Mouse (Mus musculus) erythroblast, embryonic 14.5 days (primary cell): ENCODE data around the gene Gp5. TPM values are rescaled to one million over a fixed set of nuclear protein-coding genes. Genes with fewer than 3 reads are reported as not detected.

Experiments
- H3K27me3 ChIP-seq: 2 replicates; pipeline ENCODE4 v1.6.1; 2012; ENCODE audit warnings: inconsistent platforms; ENCODE audit not compliant: control insufficient read depth
- H3K36me3 ChIP-seq: 2 replicates; pipeline ENCODE4 v1.6.1; 2012; ENCODE audit warnings: mild to moderate bottlenecking, inconsistent platforms; ENCODE audit not compliant: control insufficient read depth
- H3K4me1 ChIP-seq: 2 replicates; pipeline ENCODE4 v1.6.1; 2012; ENCODE audit warnings: inconsistent platforms; ENCODE audit not compliant: control insufficient read depth
- H3K4me3 ChIP-seq: replicated peaks from 2 replicates; pipeline ENCODE3; 2012; ENCODE audit warnings: moderate library complexity, mild to moderate bottlenecking, inconsistent platforms
- H3K9me3 ChIP-seq: 2 replicates; pipeline ENCODE4 v1.6.1; 2012; ENCODE audit warnings: low read length, inconsistent platforms, mixed read lengths; ENCODE audit not compliant: control insufficient read depth
- GATA1 ChIP-seq: IDR thresholded peaks from 2 replicates; pipeline ENCODE4 v1.6.1; 2012; ENCODE audit warnings: low read length, inconsistent platforms, mixed read lengths
- TAL1 ChIP-seq: IDR thresholded peaks from 3 replicates; pipeline ENCODE4 v1.6.1; 2012; ENCODE audit warnings: low read length, inconsistent platforms, mixed read lengths
- polyA plus RNA-seq: library from polyadenylated mRNA; stranded (reverse); fragments of >175 nt; gene quantifications from 2 replicates; pipeline ENCODE4 v1.2.3, GENCODE M21; 2012

Gp5 gene
- polyA plus RNA-seq, 1 experiment: 0.35 TPM

DNA sequence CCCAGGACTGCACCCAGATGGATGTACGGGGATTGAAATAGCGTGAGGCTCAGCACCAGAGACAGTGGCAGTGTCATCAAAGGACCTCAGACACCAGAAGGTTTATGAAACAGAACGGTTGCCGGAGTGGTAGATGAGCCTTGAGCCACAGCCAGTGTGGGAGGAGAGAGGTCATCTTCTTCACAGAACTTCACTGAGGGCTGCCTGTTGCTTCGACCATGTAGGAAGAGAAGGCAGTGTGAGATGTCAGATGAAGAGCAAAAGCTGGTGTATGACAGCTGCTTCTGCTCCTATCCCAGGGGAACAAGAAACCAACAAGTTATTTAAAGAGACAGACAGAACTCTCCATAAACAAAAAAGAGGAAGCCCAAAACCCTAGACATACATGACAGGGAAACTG lies 6.3 kb downstream of the Gp5 start:
- H3K4me3 ChIP-seq: no peak overlapping the region
- TF ChIP-seq GATA1 (no peak), TAL1 (no peak)
- no peaks in the 10 kb centered on the region for H3K36me3 ChIP-seq
- H3K4me1 ChIP-seq: peaks cover 11% of the 10 kb centered on the region
- H3K9me3 ChIP-seq: peaks cover 4% of the 10 kb centered on the region; the same call in 1 of the 2 replicates
- H3K27me3 ChIP-seq: peaks cover 36% of the 10 kb centered on the region

DNA sequence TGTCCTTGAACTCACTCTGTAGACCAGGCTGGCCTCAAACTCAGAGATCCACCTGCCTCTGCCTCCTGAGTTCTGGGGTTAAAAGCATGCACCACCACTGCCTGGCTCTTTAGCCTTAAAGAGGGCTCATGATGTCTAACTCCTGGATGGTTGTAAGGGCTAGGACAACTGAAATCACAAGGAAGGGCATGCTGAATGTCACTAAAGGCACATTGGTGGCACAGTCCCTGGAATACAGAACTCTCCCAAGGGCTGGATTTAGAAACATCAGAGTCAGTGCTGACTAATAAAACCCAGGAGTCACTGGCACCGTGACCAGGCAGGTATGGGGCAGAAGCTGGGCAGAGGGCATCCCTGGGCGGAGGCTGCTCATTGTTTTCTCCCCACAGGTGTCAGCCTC lies 7.2 kb downstream of the Gp5 start:
- TF ChIP-seq GATA1 (no peak), TAL1 (no peak)
- Histone ChIP-seq H3K27me3 (peaks cover 27% of the 10 kb centered on the region), H3K4me1 (peaks cover 2% of the 10 kb centered on the region), H3K36me3 (no peaks in the 10 kb centered on the region), H3K4me3 (no peak overlapping the region), H3K9me3 (peaks cover 1% of the 10 kb centered on the region; the same call in 1 of the 2 replicates)

DNA sequence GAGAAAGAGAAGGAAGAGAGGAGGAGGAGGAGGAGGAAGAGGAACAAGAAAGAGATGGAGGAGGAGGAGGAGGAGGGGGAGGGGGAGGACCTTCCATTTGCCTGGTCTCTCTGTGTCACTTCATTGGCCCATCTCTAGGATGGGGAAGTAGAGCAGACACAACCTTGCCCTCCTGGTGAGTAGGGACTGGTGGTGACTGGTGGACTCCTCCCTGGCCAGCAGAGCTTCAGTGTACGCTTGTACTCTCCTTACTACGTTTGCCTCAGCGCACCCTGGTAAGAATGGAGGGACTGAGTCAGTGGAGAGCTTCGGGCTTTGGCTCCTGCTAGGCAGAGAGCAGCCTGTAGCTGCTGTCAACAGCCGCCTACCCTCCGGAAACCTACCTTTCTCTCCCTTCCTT lies 7.9 kb downstream of the Gp5 start:
- Histone ChIP-seq H3K9me3 (no peaks in the 10 kb centered on the region), H3K27me3 (peaks cover 20% of the 10 kb centered on the region), H3K36me3 (no peaks in the 10 kb centered on the region), H3K4me1 (no peaks in the 10 kb centered on the region), H3K4me3 (no peak overlapping the region)
- TF ChIP-seq TAL1 (no peak), GATA1 (no peak)

DNA sequence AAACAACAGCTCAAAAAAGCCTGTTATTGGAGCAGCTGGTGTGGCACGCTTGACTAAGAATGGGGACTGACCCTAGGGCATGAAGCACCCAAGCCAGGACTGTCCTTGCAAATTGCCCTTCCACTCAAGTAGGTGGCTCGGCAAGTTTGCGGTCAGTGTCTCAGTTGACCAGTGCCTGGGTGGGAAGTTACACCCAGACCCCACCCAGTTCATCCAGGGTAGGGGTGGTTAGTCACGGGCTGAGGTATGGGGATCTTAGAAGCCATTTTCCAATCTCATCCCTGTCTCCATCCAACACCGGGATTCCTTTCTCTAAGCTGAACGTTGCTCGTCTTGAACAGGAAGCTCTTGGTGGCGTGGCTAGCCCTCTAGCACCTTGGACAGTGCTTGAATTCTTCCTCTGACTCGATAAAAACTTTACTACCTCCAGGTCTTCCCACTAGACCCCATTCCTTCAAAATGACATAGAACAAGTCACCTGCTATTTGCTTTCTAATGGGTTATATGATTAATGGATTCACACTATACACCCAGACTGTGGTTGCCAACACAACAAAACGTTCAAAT lies 10.8 kb downstream of the Gp5 start:
- Histone ChIP-seq H3K9me3 (no peaks in the 10 kb centered on the region), H3K4me1 (no peaks in the 10 kb centered on the region), H3K27me3 (peaks cover 7% of the 10 kb centered on the region), H3K4me3 (no peak overlapping the region), H3K36me3 (no peaks in the 10 kb centered on the region)
- no peak for TF ChIP-seq GATA1
- TF ChIP-seq TAL1: no peak

DNA sequence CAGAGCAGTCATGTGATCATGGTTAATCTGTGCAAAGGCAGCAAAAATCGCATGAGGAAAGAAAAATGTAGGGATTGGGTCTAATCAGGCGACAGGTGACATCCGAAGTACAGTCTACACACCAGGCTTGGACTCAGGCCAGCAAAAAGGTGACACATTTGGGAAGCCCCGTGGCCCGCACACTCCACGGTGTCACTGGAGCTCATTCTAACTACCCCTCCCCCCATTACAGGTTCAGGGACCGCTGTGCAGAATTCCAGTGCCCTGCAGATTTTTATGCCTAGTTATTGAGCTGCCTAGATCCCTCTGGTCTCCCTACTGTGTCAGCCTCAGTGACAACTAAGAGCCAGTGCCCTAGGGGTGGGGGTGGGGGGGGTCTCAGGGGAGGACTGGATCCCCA lies 13.1 kb downstream of the Gp5 start:
- Histone ChIP-seq H3K36me3 (no peaks in the 10 kb centered on the region), H3K4me1 (no peaks in the 10 kb centered on the region), H3K9me3 (no peaks in the 10 kb centered on the region), H3K4me3 (no peak overlapping the region), H3K27me3 (peaks cover 3% of the 10 kb centered on the region)
- TF ChIP-seq GATA1 (no peak), TAL1 (no peak)

DNA sequence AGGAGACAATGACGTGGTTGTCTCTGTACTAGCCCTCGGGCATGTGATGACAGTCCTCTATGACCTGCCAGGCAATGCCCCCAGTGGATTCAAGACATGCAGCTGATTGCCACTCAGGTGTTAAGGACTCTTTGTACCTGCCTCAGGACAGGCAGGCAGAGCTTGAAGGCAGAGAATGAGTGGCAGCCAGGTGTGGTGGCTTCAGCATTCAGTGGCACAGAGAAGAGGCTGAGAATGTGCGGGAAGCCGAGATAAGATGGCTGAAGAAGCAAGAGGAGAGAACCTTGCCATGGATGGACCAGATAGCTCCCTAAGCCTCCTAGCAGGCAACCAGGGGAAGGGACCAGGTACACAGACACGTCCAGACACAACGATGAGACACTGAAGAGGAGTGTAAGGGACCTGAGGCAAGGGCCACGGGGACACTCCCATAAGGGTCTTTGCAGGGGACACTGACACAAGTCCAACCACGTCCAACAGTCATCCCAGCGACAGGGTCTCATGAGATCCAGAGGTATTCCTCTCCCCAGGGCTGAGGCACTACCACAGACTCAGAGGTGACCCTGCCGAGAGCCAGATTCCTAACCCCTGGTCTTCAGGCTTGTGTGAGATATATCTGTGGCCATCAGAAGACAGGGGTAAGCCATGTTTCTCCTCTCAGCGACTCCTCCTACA lies 13.8 kb downstream of the Gp5 start:
- no peak overlapping the region for H3K4me3 ChIP-seq
- TF ChIP-seq GATA1 (no peak), TAL1 (no peak)
- H3K4me1 ChIP-seq: no peaks in the 10 kb centered on the region
- no peaks in the 10 kb centered on the region for H3K9me3 ChIP-seq
- H3K27me3 ChIP-seq: peaks cover 3% of the 10 kb centered on the region
- H3K36me3 ChIP-seq: no peaks in the 10 kb centered on the region

DNA sequence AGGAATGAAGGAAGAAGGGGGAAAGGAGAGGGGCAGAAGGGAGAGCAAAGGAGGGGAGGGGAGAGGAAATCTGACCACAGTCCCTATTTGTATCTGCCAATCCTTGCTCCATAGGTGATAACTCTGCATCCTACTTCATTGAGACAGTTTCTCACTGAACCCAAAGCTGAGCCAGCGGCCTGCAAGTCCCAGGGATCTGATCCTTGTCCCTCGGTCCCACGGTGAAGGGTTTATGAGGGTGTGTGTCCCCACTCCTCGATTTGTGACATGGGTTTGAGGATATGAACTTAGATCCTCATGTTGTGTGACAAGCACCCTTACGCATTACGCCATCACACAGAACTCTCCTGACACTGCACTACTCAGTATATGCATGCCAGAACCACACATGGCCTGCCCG lies 15.5 kb downstream of the Gp5 start:
- Histone ChIP-seq H3K4me3 (no peak overlapping the region), H3K27me3 (no peaks in the 10 kb centered on the region; the same call in 1 of the 2 replicates), H3K36me3 (no peaks in the 10 kb centered on the region), H3K9me3 (no peaks in the 10 kb centered on the region), H3K4me1 (no peaks in the 10 kb centered on the region)
- TF ChIP-seq TAL1 (no peak), GATA1 (no peak)

DNA sequence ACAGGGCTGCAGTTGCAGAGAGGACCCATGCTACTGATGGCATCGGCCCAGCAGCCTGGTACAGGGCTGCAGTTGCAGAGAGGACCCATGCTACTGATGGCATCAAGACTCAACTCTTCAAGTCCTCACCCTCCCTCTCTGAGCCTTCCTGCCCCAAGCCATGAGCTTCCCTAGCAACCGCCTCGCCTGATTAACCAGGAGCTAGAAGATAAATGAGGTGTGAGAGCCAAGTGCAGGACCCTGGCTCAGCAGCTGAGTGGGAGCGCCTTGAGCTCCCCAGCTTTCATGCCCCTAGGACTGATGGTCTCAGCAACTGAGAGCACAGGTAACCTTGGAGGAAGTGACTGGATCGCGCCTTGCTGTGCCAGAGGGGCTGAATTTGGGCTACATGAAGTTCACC lies 20.1 kb downstream of the Gp5 start:
- Histone ChIP-seq H3K36me3 (no peaks in the 10 kb centered on the region), H3K27me3 (peaks cover 5% of the 10 kb centered on the region), H3K4me3 (no peak overlapping the region), H3K4me1 (no peaks in the 10 kb centered on the region), H3K9me3 (no peaks in the 10 kb centered on the region)
- TF ChIP-seq TAL1: no peak
- TF ChIP-seq GATA1: no peak

DNA sequence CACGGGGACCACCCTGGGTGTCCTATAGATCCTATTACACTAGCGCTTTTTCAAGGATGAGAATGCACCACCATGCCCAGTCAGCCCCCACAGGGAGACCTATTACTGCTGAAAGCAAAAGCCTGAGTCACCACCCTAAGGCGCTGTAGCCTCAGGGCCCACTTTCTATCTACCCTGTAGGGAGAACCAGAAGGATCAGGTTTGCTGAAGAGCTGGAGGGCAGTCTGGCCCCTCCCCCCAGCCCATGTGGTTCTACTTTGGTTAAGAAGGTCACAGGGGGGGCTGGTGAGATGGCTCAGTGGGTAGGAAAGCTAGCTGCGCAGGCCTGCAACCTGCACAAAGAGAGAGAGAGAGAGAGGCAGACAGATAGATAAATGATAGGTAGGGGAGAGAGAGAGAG lies 24.9 kb downstream of the Gp5 start:
- H3K36me3 ChIP-seq: no peaks in the 10 kb centered on the region
- no peaks in the 10 kb centered on the region for H3K4me1 ChIP-seq
- H3K4me3 ChIP-seq: no peak overlapping the region
- TF ChIP-seq TAL1: no peak
- no peak for TF ChIP-seq GATA1
- H3K9me3 ChIP-seq: no peaks in the 10 kb centered on the region
- peaks cover 47% of the 10 kb centered on the region for H3K27me3 ChIP-seq

DNA sequence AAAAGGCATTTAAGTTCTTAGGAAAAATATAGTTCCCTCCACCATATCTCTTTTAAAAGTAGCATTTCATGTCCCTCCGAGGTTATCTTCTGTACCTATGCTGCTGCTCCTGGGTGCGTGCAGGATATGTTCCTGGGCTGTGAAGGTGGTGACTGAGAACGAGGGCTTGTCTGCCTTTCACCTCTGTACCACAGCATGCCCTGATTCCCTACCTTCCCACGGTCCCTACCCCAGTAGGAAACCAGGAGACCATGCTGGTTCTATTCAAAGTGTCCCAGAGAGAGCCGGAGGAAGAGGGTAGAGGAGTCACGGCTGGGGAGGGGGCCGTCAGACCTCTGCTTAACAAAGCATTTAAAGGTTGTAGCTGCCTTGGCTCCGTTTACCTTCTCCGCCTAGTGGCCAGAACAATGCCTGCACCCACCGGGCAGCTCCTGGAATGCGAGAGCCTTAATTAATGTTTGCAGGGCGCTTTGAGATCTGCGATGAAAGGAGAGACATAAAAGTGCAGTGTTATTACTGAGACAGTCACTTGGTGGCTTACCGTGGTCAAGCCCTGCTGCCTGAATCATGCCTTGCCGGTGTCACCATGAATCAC lies 26.7 kb downstream of the Gp5 start:
- no peak for TF ChIP-seq GATA1
- TF ChIP-seq TAL1: no peak
- Histone ChIP-seq H3K4me3 (no peak overlapping the region), H3K36me3 (no peaks in the 10 kb centered on the region), H3K9me3 (no peaks in the 10 kb centered on the region), H3K27me3 (peaks cover 47% of the 10 kb centered on the region), H3K4me1 (no peaks in the 10 kb centered on the region)
